1 mouse cellular context compared by ENCODE assay signal in the genomic region with DNA sequence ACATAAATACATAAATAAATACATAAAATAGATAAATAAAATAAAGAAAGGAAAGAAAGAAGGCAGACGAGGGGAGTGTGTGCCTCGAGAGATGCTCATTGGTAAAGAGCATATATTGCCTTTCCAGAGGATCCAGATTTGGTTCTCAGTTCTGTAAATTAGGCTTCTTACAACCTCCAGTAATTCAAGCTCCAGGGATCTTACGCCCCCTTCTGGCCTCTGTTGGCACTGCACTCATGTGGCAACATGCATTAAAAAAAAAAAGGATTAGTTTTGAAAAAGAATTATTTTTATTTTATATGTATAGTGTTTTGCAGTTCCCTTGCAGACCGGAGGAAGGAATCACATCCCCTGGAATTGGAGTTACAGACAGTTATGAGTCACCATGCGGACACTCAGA.
A peak's percentile ranks its signal among the peaks of the same experiment; 100 is the strongest.
TF ChIP-seq lines count a peak whose summit lies in the region.

No protein-coding gene starts in this region.

TF ChIP-seq in MEL, 35 proteins besides CTCF, POLR2A, EP300 and RAD21:
- no peak for TF ChIP-seq MAZ (IDR thresholded peaks at IDR 0.05; ENCODE audit: low read depth, low read length)
- TF ChIP-seq ZNF384 (IDR thresholded peaks at IDR 0.05; ENCODE audit: low read depth, low read length) = peak; percentile 90
- TF ChIP-seq MAX (IDR thresholded peaks at IDR 0.05; ENCODE audit: low read length) = no peak
- TF ChIP-seq ELF1 (IDR thresholded peaks at IDR 0.05; ENCODE audit: low read depth, low read length) = 0 out of 2 replicates have a peak, but pooled peaks have one; percentile 28
- no peak for TF ChIP-seq MEF2A (IDR thresholded peaks at IDR 0.05; ENCODE audit: extremely low read depth, insufficient replicate concordance, low read depth, low read length, poor library complexity, severe bottlenecking)
- TF ChIP-seq ZC3H11A (IDR thresholded peaks at IDR 0.05; ENCODE audit: low read depth, low read length) = peak; percentile 71
- TF ChIP-seq SMC3 (IDR thresholded peaks at IDR 0.05; ENCODE audit: low read depth, low read length) = peak; percentile 72
- TF ChIP-seq UBTF (IDR thresholded peaks at IDR 0.05; ENCODE audit: borderline replicate concordance, insufficient read depth, low read depth, low read length) = no peak
- TF ChIP-seq ZMIZ1 (IDR thresholded peaks at IDR 0.05; ENCODE audit: low read depth, low read length) = no peak
TF ChIP-seq in MEL: peak in this region for 4.
